Mouse (Mus musculus) olfactory bulb, adult 2 months (tissue): ENCODE measurements at regions not wholly inside any gene's neighbourhood (a gene's known extent, or its start where the extent isn't known, plus 50 kb on each side); places are given as distances from the start of the nearest gene placed in this dataset.

Source experiments
- H3K27ac ChIP-seq: fragments of 200-500 bp; 2 replicates; pipeline ENCODE4 v1.5.1; 2012; ENCODE audit warnings: low read depth, low read length; ENCODE audit not compliant: insufficient read depth
- H3K4me1 ChIP-seq: fragments of 200-500 bp; 2 replicates; pipeline ENCODE4 v1.6.1; 2012; ENCODE audit warnings: low read length; ENCODE audit not compliant: control insufficient read depth, insufficient read depth
- H3K4me3 ChIP-seq: fragments of 200-500 bp; 2 replicates; pipeline ENCODE4 v1.5.1; 2012; ENCODE audit warnings: mild to moderate bottlenecking, low read depth, low read length, moderate library complexity; ENCODE audit not compliant: insufficient read depth
- CTCF ChIP-seq: fragments of 200-500 bp; IDR thresholded peaks from 2 replicates; pipeline ENCODE4 v1.5.1; 2012; ENCODE audit warnings: low read depth, mild to moderate bottlenecking, low read length, moderate library complexity; ENCODE audit not compliant: insufficient read depth
- POLR2A ChIP-seq: fragments of 200-500 bp; IDR thresholded peaks from 2 replicates; pipeline ENCODE4 v1.6.1; 2012; ENCODE audit warnings: mild to moderate bottlenecking, low read depth, low read length, moderate library complexity; ENCODE audit not compliant: insufficient read depth
- WGBS: fragments of 180-500 bp; shearing (Covaris S2); methylation state at CpG from one replicate; pipeline ENCODE4 v1.1.7; 2018; 5-methylcytosine and 5-hydroxymethylcytosine counted together

DNA sequence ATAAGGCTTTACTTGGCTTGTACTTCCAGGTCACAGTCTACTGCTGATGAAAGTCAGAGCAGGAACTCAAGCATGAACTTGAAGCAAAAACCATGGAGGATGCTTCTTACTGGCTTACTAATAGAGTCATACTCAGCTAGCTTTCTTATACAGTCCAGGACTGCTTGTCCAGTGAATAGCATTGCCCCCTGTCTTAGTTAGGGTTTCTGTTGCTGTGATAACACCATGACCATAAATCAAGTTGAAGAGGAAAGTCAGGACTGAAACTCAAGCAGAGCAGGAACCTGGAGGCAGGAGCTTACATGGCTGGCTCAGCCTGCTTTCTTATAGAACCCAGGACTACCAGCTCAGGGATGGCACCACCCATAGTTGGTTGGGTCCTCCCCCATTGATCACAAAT lies 602.9 kb upstream of the Auts2 start:
- Histone ChIP-seq H3K27ac (no peak overlapping the region), H3K4me3 (no peak overlapping the region), H3K4me1 (no peaks in the 10 kb centered on the region)
- TF ChIP-seq CTCF (no peak), POLR2A (no peak)

DNA sequence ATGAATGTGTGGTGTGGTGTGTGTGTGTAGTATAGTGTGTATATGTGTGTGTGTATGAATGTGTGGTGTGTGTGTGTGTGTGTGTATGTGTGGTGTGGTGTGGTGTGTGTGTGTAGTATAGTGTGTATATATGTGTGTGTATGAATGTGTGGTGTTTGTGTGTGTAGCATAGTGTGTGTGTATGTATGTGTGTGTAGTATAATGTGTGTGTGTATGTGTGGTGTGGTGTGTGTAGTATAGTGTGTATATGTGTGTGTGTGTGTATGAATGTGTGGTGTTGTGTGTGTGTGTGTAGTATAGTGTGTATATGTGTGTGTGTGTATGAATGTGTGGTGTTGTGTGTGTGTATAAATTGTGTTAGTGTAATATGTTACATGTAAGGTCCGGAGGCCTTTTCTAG lies 600.5 kb upstream of the Auts2 start:
- Histone ChIP-seq H3K27ac (no peak overlapping the region), H3K4me1 (no peaks in the 10 kb centered on the region), H3K4me3 (no peak overlapping the region)
- TF ChIP-seq POLR2A (no peak), CTCF (no peak)
- 100% methylated on average over 1 of the region's 1 CpGs for WGBS

DNA sequence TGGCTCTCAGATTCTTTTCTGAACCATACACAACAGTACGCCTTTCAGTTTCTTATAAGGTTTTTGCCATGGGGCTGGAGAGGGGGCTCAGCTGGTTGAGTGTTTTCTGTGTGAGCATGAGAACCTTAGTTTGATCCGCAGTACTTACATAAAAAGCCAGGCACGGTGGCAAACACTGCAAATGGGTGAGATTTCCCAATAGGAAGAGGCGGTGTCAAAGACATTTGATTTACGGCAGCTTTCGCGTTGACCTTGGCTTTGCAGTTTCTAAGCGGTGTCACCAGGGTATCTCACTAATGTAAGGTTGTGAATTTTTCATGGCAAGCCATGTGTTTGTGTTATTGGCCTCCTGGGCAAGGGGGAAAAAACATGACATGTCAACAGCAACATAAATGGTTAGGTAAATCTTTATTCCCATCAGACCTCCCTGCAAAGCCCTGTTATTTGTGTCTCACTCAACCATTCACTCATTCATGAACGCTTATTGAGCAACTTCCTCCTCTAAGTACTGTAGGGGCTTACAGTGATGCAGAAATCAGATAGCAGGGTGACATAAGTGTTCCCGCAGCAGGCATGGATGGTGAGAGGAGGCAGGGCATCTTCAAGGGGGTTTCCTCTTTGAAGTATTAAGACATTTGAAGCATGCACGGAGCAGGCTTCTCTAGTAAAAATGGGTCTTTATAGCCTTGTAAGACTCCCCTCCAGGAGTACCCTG lies 599.4 kb upstream of the Auts2 start:
- Histone ChIP-seq H3K27ac (no peak overlapping the region), H3K4me3 (no peak overlapping the region), H3K4me1 (no peaks in the 10 kb centered on the region)
- 76% methylated on average over 11 of the region's 11 CpGs for WGBS
- TF ChIP-seq POLR2A, result no peak
- TF ChIP-seq CTCF, result no peak

- Histone ChIP-seq H3K4me1 (no peaks in the 10 kb centered on the region), H3K27ac (no peak overlapping the region), H3K4me3 (no peak overlapping the region)
- TF ChIP-seq POLR2A, result no peak
- no peak for TF ChIP-seq CTCF
- 94% methylated on average over 2 of the region's 2 CpGs for WGBS
Observed at GRCm38 (mm10) chr5:133131042-133131441, 587.9 kb upstream of the Auts2 start.

- Histone ChIP-seq H3K4me1 (no peaks in the 10 kb centered on the region), H3K4me3 (no peak overlapping the region), H3K27ac (no peak overlapping the region)
- 93% methylated on average over 6 of the region's 6 CpGs for WGBS
- TF ChIP-seq CTCF (no peak), POLR2A (no peak)
Observed at GRCm38 (mm10) chr5:133130316-133130715, 587.2 kb upstream of the Auts2 start.

DNA sequence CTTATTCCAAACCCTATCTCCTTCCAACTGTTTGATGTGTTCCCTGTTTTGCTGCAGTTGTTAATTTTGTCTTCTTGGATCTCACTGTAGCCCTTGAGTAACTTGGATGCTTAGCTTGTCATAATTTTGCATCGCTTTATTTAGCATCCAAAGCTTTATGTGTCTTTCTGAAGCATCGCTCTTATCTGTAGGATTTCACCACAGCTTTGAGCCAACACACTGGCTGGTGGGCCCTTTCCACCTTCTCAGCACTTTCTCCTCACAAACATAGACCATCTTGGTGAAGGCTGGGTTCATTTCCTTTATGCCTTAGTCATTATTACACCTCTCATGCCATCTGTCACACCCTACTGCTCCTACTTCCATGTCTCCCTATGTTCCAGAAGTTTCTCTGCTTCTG lies 581.1 kb upstream of the Auts2 start:
- TF ChIP-seq POLR2A (no peak), CTCF (no peak)
- 91% methylated on average over 2 of the region's 2 CpGs for WGBS
- no peaks in the 10 kb centered on the region for H3K4me1 ChIP-seq
- no peak overlapping the region for H3K27ac ChIP-seq
- no peak overlapping the region for H3K4me3 ChIP-seq

- TF ChIP-seq CTCF (no peak), POLR2A (no peak)
- Histone ChIP-seq H3K4me1 (no peaks in the 10 kb centered on the region), H3K27ac (no peak overlapping the region), H3K4me3 (no peak overlapping the region)
- 85% methylated on average over 4 of the region's 4 CpGs for WGBS
Observed at GRCm38 (mm10) chr5:133113946-133114345, 570.8 kb upstream of the Auts2 start.

- Histone ChIP-seq H3K4me1 (no peaks in the 10 kb centered on the region), H3K27ac (no peak overlapping the region), H3K4me3 (no peak overlapping the region)
- TF ChIP-seq CTCF, result no peak
- TF ChIP-seq POLR2A, result no peak
- 95% methylated on average over 2 of the region's 2 CpGs for WGBS
Observed at GRCm38 (mm10) chr5:133113183-133113582, 570.0 kb upstream of the Auts2 start.

DNA sequence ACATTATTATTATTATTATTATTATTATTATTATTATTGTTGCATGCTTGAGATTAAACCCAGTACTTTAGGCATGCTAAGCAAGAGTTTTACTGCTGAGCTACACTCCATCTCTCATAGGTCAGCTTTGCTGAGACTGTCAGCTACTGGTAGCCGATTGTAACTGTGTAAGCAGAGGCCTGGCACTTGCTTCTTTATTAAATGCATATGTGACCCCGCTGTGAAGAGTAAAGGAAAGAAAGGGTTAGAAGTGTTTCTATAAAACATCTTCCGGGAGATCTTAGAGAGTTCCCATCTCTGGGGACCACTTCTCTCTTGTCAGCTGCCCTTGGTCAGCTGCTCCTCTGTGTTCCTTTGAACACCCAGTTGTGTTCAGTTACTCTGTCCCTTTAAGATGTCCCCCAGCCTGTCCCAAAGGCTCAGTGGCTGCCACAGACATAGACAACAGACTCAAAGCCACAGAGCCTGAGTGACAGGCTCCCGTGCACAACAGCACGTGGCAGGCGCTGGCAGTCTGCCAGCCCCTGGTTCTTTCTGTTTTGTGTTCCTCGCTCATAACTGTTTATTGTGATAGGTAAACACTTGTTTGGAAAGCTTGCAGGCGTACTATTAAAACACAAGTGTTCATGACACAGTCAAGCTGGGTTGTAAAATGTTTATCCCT lies 563.7 kb upstream of the Auts2 start:
- Histone ChIP-seq H3K4me1 (peaks cover 2% of the 10 kb centered on the region), H3K27ac (no peak overlapping the region), H3K4me3 (no peak overlapping the region)
- TF ChIP-seq CTCF (no peak), POLR2A (no peak)
- WGBS, result 39% methylated on average over 8 of the region's 8 CpGs

GRCm38 (mm10) chr5:133096340-133096739 lies 553.2 kb upstream of the Auts2 start:
- no peak overlapping the region for H3K4me3 ChIP-seq
- WGBS, result 65% methylated on average over 1 of the region's 1 CpGs

More at GRCm38 (mm10) chr5:133096340-133096739, 553.2 kb upstream of the Auts2 start:
- TF ChIP-seq POLR2A (no peak), CTCF (no peak)
- no peak overlapping the region for H3K27ac ChIP-seq
- H3K4me1 ChIP-seq, result no peaks in the 10 kb centered on the region
